Mouse (Mus musculus) mature B cell (primary cell): ENCODE data around the gene Prkar2a.

Experiments
- in situ Hi-C: fragments of 300-500 bp; cut with MboI; formaldehyde crosslinking; loops from 2 replicates; pipeline ENCODE4 v1.14.3; 2019

The Prkar2a gene

GRCm38 (mm10) chr9:108795762-108796161 is 106.6 kb downstream of the Prkar2a start:
- in situ Hi-C loops, result no loop called here

DNA sequence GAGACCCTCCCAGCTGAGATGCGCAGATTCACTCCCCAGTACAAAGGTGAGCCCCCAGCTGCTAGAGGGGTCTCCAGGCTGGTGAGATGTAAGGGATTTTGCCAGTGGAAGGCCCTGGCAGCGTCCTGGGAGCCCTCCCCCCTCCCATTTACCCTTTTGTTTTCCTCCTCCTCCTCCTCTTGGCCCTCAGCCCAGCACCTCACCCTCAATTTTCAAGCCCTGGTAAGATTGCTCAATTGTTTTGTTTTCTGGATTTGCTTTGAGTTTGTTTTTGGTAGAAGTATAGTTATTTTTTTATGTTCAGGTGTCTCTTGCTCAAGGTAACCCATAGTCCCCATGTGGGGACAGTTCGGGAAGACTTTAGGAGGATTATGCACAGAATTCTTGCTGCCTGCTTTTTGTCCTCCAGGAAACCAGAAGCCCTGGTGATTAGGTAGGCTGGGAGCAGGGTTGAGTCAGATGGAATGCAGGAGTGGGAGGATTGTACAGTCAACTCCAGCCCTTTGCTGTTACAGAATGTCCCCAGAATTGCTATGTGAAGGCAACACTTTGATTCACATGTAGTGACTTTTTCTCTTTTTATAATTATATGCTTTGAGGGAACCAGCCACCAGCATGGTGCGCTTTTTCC is 107.4 kb downstream of the Prkar2a start:
- in situ Hi-C loops, result no loop called here

- in situ Hi-C loops, result no loop called here
Measured at GRCm38 (mm10) chr9:108797477-108797876, 108.4 kb downstream of the Prkar2a start.

GRCm38 (mm10) chr9:108798508-108799075 is 109.5 kb downstream of the Prkar2a start:
- in situ Hi-C loops, result no loop called here

DNA sequence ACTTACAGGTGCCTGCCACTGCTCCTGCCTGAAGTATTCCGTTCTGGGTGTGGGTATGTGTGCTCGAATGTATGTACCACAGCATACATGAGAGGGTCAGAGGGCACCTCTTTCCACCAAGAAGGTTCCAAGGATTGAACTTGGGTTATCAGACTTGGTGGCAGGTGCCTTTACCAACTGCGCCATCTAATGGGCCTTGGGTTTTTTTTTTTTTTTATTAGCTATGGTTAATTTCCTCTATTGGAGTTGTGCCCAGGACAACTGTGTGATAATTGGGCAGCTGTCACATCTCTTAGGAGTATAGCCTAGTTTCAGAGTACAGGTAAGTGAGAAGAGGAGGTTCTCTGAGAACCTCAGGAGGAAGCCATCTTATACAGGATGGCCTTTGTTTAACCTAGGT is 110.5 kb downstream of the Prkar2a start:
- in situ Hi-C loops, result no loop called here
